Mouse (Mus musculus): ENCODE results near the gene Sgpp2.

GRCm38 (mm10) chr1:78370121-78370520 lies 60.0 kb downstream of the Sgpp2 start:
- TF ChIP-seq EP300 (IDR thresholded peaks at IDR 0.05; ENCODE audit: low read depth) (no peak), CTCF (IDR thresholded peaks at IDR 0.05; ENCODE audit: low read depth) (no peak)
